Comparison of ENCODE assay signal across 8 mouse cellular contexts in the genomic region with DNA sequence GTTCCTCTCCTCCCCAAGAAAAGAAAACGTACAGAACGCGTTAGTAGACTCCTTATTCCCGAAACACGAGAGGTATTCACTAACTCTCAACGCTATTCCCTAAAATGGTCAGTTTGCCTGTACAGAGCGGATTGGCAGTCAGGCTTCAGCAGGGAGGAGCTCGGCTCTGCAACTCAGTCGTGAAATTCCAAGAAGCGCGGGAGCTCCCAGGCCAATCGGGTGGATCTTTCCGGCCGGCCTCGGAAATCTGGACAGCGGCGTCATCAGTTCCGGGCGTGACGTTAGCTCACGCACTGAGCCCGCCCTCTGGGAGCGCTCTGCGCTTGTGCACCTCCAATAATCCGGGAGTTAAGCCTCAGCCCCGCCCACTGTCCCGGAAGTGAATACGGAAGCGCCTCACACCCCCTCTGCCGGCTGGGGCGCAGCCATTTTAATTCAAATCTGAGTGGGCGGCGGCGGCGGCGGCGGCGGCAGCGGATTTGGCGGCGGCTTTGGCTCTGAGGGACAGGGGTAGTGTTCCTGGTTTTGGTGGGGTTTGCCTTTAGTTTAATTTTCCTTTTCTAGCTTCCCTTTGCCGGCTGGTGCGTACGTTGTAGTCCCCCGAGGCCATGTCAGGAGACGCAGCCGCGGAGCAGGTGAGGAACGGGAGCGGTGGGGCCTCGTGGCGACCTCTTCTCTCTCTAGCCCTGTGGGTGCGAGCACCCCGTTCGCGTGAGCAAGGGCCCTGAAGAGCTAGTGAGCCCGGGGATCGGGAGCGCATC. TPM values are rescaled to one million over a fixed set of nuclear protein-coding genes. Genes with fewer than 3 reads are reported as not detected.
A peak's percentile ranks its signal among the peaks of the same experiment; 100 is the strongest.
DNase-seq lines count a peak whose midpoint lies in the region; ATAC-seq and TF ChIP-seq lines count a peak whose summit lies in the region.

A gene (plus strand): TSS at position 456 of the 761 bp plus-strand sequence.

- H3K36me3 ChIP-seq in kidney, embryonic 14.5 days (ENCODE audit: control insufficient read depth, insufficient read depth, low read length) = no peaks in the 10 kb centered on the region
- H3K36me3 ChIP-seq in limb, embryonic 15.5 days = no peaks in the 10 kb centered on the region

- H3K4me3 ChIP-seq in bone marrow macrophage, adult 2 months (ENCODE audit: insufficient read depth, low read length) = peak within 1 kb of the TSS; percentile 88
- peak within 1 kb of the TSS; percentile 99 for H3K4me3 ChIP-seq in embryonic fibroblast, embryonic 13.5 days (ENCODE audit: insufficient read depth, low read length)
- H3K4me3 ChIP-seq in kidney, embryonic 14.5 days (ENCODE audit: low read length) = peak within 1 kb of the TSS; percentile 94
- H3K4me3 ChIP-seq in limb, embryonic 15.5 days = peak within 1 kb of the TSS; percentile 69

- H3K9ac ChIP-seq in kidney, embryonic 14.5 days (ENCODE audit: low read depth, low read length) = peak within 1 kb of the TSS; percentile 92
- peak within 1 kb of the TSS; percentile 60 for H3K9ac ChIP-seq in limb, embryonic 15.5 days

- peak within 1 kb of the TSS; percentile 41 for H3K27ac ChIP-seq in bone marrow macrophage, adult 2 months (ENCODE audit: insufficient read depth, low read depth, low read length)
- peak within 1 kb of the TSS; percentile 96 for H3K27ac ChIP-seq in embryonic fibroblast, embryonic 13.5 days (ENCODE audit: insufficient read depth, low read length)
- peak within 1 kb of the TSS; percentile 88 for H3K27ac ChIP-seq in kidney, embryonic 14.5 days (ENCODE audit: low read depth, low read length)
- H3K27ac ChIP-seq in limb, embryonic 15.5 days = peak within 1 kb of the TSS; percentile 86

- peak; percentile 99 for DNase-seq in A20 (ENCODE audit: low read depth, low spot score)
- peak; percentile 99 to 100 for DNase-seq in heart, adult 9 months (ENCODE audit: low spot score in 2 of 2)
- peak; percentile 97 to 98 for DNase-seq in monocyte, adult 2 months (ENCODE audit: low read depth in 1 of 2, low spot score in 2 of 2)
- peak; percentile 96 to 98 for DNase-seq in spleen, postnatal 36 days (ENCODE audit: low spot score in 2 of 2)

- H3K4me1 ChIP-seq in bone marrow macrophage, adult 2 months (ENCODE audit: control insufficient read depth, insufficient read depth, low read length) = peaks cover 18% of the 10 kb centered on the region
- H3K4me1 ChIP-seq in embryonic fibroblast, embryonic 13.5 days (ENCODE audit: control insufficient read depth, insufficient read depth, low read length) = peaks cover 2% of the 10 kb centered on the region
- H3K4me1 ChIP-seq in kidney, embryonic 14.5 days (ENCODE audit: control insufficient read depth, insufficient read depth, low read length) = peaks cover 13% of the 10 kb centered on the region; the same call in 1 of the 2 replicates
- peaks cover 9% of the 10 kb centered on the region for H3K4me1 ChIP-seq in limb, embryonic 15.5 days

- H3K4me2 ChIP-seq in kidney, embryonic 14.5 days (replicated peaks; ENCODE audit: low read depth, low read length) = peak within 1 kb of the TSS; percentile 68
- peak within 1 kb of the TSS; percentile 61 for H3K4me2 ChIP-seq in limb, embryonic 15.5 days

- no peak for TF ChIP-seq POLR2A in bone marrow macrophage, adult 2 months (IDR thresholded peaks at IDR 0.05; ENCODE audit: borderline replicate concordance, low read depth, low read length)
- TF ChIP-seq POLR2A in embryonic fibroblast, embryonic 13.5 days (IDR thresholded peaks at IDR 0.05; ENCODE audit: low read depth, low read length) = peak; percentile 77

- under 1% methylated on average over 59 of the region's 59 CpGs for WGBS in kidney, embryonic 14.5 days
- WGBS in limb, embryonic 15.5 days = under 1% methylated on average over 59 of the region's 59 CpGs

- ATAC-seq in kidney, embryonic 14.5 days (ENCODE audit: low FRiP score, low TSS enrichment) = peak; percentile 100
- ATAC-seq in limb, embryonic 15.5 days (ENCODE audit: insufficient number of reproducible peaks, low FRiP score, low TSS enrichment, low read depth) = peak; percentile 99

- H3K9me3 ChIP-seq in kidney, embryonic 14.5 days (ENCODE audit: control insufficient read depth, low read length) = no peaks in the 10 kb centered on the region
- H3K9me3 ChIP-seq in limb, embryonic 15.5 days = no peaks in the 10 kb centered on the region

- TF ChIP-seq CTCF in bone marrow macrophage, adult 2 months (IDR thresholded peaks at IDR 0.05; ENCODE audit: low read depth, low read length) = no peak
- no peak for TF ChIP-seq CTCF in embryonic fibroblast, embryonic 13.5 days (IDR thresholded peaks at IDR 0.05; ENCODE audit: borderline replicate concordance, insufficient read depth, low read length)

- no peaks in the 10 kb centered on the region for H3K27me3 ChIP-seq in kidney, embryonic 14.5 days (ENCODE audit: control insufficient read depth, insufficient read depth, low read length)
- no peaks in the 10 kb centered on the region for H3K27me3 ChIP-seq in limb, embryonic 15.5 days

RNA-seq across cellular contexts. Expression of the gene that starts here (rescaled TPM):
- 20.0 and 24.0 TPM in 2 replicates for polyA plus RNA-seq in bone marrow macrophage, adult 2 months (2012; ENCODE audit: insufficient read depth, insufficient read length, missing spikeins)
- 46.7 and 51.1 TPM in 2 replicates for polyA plus RNA-seq in embryonic fibroblast, embryonic 13.5 days (2011; ENCODE audit: insufficient read length, low read depth, missing spikeins)
- 71.2 and 72.5 TPM in 2 replicates for polyA plus RNA-seq in kidney, embryonic 14.5 days (2014; fragmentation: Nextera tagmentation; extraction: Ambion mirVana)
- polyA plus RNA-seq in limb, embryonic 15.5 days (2015; fragmentation: Nextera tagmentation; extraction: Ambion mirVana) = 56.9 and 60.9 TPM in 2 replicates

Comparison
In these comparisons a context has a peak if more than half of its experiments do, and no peak if none do; other contexts are left out.
1. Peak in every context shown above with its lines: DNase-seq, ATAC-seq, H3K4me3 ChIP-seq and H3K27ac ChIP-seq.
2. H3K27ac ChIP-seq: peak in every context shown above with its lines; median percentile 96 in embryonic fibroblast, embryonic 13.5 days; 88 in kidney, embryonic 14.5 days; 86 in limb, embryonic 15.5 days; 41 in bone marrow macrophage, adult 2 months.